Mouse (Mus musculus) gastrocnemius, postnatal 4 days (tissue): ENCODE measurements around the gene Rex1bd. TPM values are rescaled to one million over a fixed set of nuclear protein-coding genes. Genes with fewer than 3 reads are reported as not detected.
A peak's percentile ranks its signal among the peaks of the same experiment; 100 is the strongest.

Experiments used
- DNase-seq, 2 experiments: peaks; one replicate each; pipeline ENCODE4 v3.0.0; 2021 to 2022; ENCODE audit warnings: low spot score in 2 of 2, mixed read lengths in 2 of 2
- total RNA-seq, 2 experiments: library from RNA; stranded (reverse); gene quantifications; 2 replicates each; pipeline ENCODE4 v1.2.3; 2021

The Rex1bd gene
- total RNA-seq, 2 experiments from 2014 or later: 118 to 119 TPM

GRCm38 (mm10) chr8:70503062-70503750, 3.3 kb downstream of the Rex1bd start:
- peak; percentile 73 to 77 for DNase-seq

- DNase-seq: no peak
These were observed 4.0 kb downstream of the Rex1bd start for GRCm38 (mm10) chr8:70502540-70502939.

DNA sequence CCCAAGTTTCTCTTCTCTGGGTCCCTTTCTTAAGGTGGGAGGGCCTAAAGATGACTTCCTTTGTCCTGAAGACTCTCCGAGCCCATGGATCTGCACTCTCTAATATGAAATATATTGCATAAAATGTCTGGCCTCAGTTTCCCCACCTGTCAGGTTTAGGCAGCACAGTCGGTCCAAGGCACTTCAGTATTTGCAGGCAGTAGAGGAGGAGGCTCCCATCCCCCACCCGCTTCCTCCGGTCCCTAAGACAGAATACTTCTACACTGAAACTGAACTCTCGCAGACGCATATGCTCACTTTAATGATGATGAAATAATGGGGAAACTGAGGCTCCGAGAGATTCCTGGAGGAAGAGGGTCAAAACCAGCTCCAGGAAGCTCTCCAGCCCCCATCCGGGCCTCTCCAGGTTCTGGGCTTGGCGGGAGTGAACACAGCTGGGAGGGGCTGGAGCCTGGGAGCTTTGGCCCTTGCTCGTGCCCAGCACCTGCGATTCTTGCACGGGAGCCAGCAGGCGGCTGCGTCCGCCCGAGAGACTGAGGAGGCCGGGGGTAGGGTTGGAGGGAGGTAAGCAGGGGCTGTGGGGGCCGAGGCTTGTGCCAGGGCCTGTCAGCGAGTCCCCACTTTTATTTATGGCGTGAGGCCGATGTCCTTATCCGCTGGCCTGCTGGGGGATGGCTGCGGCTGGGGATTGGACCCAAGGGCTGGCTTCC, 4.6 kb downstream of the Rex1bd start:
- peak in 1 of 2 experiments; percentile 81 for DNase-seq

GRCm38 (mm10) chr8:70500386-70501301, 5.9 kb downstream of the Rex1bd start:
- no peak for DNase-seq

DNA sequence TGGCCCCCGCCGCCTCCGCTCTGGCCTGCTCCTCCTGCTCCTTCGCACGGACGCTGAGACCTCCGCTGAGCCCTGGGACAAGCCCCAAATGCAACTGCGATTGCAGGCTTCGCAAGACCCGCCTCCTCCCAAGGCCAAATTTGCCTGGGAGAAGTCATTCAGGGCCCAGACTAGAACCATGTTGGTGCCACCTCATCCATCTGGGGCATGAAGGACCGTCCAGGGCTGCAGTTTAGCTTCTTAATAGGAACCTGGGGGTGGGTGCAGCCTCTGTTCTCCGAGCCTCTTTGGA, 10.8 kb downstream of the Rex1bd start:
- DNase-seq: no peak

DNA sequence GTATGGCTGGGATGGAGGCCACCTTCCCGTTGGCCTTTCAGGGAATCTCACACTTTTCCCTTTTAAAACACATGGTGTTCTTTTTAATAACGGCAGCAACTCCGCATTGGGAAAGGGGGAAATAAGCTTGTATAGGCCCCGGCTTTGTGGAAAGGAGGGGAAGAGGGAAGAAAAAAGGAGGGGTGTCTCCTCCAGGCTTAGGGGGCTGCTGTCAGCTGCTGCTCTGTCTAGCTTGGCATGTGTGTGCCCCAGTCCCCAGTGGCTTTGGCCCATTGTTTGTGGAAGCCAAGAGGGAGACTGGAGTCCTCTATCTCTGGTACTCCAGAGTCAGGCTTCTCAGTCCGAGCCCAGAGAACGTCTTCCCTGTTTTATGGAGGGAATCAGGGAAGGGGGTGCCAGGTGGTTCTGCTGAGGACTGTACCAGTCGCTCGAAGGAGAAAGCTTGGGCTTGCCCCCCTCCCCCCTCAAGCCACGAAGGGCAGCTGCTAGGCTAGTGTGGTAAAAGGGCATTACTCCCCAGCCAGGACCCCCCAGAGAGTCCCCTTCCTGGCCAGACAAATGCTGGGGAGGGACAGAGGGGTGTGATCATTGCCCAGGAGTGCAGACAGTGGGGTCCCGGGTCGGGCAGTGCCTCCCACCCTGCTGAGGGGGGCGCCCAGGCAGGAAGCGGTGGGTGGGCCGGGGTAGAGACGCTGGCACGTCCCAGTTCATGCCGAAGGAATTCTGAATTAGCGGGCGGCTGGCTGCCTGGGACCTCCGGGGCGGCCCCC, 11.4 kb downstream of the Rex1bd start:
- DNase-seq: no peak

GRCm38 (mm10) chr8:70494416-70494945, 12.1 kb downstream of the Rex1bd start:
- no peak for DNase-seq

DNA sequence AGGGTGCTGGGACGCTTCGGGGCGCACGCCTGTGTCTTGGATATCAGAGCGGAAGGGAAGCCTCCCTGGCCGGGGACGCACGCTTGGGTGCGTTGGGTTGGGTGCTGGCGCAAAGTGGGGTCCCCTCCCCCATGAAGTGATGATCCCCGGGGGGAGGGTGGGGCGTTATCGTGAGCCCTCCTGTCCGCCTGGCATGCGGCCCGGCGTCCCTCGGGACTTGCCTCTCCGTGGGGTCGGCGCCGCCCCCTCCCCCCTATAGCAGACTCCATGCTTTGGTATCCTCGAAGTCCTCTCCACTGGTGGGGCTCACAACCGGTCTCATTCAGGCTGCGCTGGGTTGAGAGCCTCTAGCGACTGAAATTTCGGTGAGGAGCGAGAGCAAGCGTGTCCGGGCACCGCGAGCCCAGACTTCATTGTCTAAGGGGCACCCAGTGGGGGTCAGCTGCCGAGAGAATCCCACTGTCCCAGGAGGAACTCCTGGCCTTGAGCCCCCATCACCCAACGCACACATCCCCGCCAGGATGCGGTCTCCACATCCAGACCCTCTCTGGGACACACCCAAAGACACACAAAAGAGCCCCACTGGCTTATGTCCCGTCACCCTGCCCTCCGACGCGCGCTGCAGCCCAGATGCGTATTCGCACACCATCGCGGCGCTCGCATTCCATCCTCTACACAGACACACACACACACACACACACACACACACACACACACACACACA, 12.7 kb downstream of the Rex1bd start:
- DNase-seq: no peak

- no peak for DNase-seq
These were observed 13.6 kb downstream of the Rex1bd start, which contains the start of gene Crlf1 for GRCm38 (mm10) chr8:70492664-70493640. Gene Crlf1, plus strand, starts transcription at chr8:70493158.

DNA sequence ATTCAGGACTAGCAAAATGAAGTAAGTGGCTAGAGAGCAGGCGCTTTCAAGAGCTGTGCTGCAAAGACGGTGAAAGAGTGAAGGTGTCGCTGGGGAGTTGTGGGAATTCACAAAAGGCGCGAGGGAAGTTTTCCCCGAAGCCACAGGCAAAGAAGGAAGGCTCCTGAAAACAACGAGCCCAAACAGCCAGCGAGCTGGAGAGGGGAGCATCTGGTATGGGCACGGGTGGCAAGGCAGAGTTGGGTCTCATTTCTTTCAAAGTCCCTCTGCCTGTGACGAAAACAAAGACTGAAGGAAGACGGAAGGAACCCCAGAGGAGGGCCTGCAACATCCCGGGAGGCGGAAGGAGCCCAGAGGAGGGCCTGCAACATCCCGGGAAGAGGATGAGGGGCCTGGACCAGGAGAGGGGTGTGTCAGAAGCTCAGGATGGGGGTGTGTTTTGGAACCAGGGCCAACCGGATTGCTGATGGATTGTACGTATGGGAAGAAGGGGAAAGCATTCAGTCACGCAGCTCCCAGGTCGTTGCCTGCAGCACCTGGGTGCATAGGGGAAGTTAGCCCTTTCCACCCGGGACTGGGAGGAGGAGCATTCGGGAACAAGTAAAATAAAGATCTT, 15.6 kb downstream of the Rex1bd start:
- DNase-seq: no peak

GRCm38 (mm10) chr8:70490061-70490879, 16.3 kb downstream of the Rex1bd start:
- DNase-seq: no peak

DNA sequence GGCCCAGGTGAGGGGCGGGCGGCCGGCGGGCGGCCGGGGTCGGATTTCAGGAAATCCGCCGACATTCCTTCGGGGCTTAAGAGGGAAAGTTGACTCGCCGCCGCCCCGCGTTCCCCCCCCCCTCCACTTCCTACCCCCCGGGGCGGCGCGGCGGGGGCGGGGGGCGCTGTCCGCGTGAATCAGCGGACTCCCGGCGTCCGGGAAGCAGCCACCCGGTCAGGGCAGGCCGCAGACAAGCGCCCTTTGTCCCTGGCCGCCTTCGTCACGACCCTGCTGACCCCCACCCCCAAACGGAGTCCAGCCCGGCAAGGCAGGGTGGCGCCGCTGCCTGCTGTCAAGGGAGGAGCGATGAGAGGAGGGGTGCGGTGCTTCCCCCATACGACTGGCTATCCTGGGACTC, 17.0 kb downstream of the Rex1bd start:
- DNase-seq: no peak

GRCm38 (mm10) chr8:70488931-70489470, 17.6 kb downstream of the Rex1bd start:
- DNase-seq: no peak

DNA sequence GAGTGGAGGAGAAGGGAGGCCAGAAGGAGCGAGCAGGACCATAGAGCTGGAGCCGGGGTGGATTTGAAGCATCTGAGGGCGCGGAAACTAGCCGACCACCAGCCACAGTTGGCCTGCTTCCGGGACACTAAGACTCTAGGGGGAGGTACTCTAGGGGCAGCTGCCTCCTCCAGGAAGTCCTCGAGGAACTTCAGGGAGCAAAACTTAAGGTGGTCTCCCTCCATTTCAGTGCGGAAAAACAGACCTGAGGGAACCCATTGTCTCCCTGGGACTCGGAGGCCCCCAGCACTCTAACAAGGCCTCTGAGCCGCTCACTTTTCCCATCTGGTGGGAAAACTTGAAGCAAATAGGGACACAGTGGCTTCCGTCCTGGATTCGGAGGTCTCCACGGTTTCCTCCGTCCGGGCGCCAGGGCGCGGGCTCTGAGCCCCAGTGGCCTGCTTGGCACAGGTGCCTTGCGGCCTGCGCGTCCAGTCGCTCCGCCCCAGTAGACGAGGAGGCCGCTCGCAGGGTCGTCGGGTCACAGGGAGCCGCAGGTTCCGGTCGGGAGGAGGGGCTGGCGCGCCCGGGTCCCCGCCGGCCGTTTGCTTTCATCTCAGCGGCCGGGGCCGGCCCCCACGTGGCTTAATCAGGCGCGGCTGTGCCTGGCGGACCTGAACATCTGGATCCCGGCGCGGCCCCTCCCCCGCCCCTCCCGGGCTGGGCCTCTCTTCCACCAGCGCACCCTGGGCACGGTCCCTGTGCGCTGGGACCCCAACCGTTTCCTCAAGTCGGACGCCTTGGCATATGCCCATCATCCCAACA, 18.4 kb downstream of the Rex1bd start:
- no peak for DNase-seq

DNA sequence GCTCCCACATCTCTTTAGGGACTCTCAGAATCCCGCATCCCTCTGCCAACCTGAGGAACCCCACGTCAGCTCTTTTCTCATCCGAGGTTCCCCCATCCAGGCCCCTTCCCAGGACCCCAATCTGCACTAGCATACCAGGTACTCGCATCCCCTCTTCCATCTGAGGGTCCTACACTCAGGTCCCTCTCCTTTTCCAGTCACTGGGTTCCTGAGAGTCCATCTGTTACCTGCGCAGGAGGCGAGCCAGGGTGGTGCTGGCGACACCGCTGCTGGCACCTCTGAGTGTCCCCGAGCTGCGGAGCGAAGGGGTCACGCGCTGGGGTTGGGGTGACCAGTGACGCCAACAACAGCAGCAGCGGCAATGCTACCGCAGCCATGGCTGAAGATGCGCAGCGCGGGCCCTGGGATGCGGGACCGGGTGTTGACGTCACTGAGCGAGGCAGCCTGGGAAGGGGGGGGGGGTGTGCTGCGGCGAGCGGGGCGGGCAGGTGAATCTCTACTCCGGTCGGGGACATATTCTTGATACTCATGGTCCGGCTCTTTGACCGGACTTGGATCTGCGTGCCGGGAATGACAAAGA, 19.5 kb downstream of the Rex1bd start, which contains the start of gene Tmem59l:
TSS of gene Tmem59l (minus strand) at position 418 of the 580 bp plus-strand sequence.
- DNase-seq: no peak

DNA sequence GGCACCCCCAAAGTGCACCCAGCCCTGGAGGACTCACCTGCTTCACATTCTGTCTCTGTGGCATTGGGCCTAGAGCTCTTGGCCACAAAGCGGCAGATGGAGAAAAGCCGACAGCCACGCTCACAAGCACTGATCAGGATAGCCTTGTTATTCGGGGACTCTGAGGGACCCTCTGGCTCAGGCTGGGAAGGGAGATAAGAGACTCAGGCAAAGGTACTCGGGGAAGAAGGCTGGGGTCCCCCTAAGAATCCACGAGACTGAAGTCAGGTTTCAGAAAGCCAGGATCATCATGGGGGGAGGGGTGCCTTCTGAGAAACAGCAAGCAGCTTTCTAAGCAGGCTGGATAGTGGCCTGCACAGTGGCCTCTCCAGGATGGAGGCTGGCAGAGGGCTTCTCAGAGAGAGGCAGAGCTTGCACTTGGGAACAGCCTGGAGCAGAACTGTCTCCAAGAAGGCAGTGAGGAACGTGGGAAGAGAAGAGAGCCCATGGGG, 20.3 kb downstream of the Rex1bd start:
- DNase-seq: no peak
